Mouse (Mus musculus): Measurements from ENCODE around the gene Poln. TPM values are rescaled to one million over a fixed set of nuclear protein-coding genes. Genes with fewer than 3 reads are reported as not detected.

Poln gene
- total RNA-seq, 2 experiments from 2014 or later: 0.97 to 2.5 TPM

- peak; percentile 85 for ATAC-seq (replicated peaks; ENCODE audit: poor library complexity, severe bottlenecking)
Observed at GRCm38 (mm10) chr5:34187601-34188316, 18.5 kb upstream of the Poln start, which contains the start of gene Mxd4. TSS of gene Mxd4 (minus strand) at chr5:34187720.

GRCm38 (mm10) chr5:34186961-34187391 lies 17.7 kb upstream of the Poln start:
- ATAC-seq (replicated peaks; ENCODE audit: poor library complexity, severe bottlenecking): 0 out of 2 replicates have a peak, but pooled peaks have one; percentile 6

- no peak for ATAC-seq (replicated peaks; ENCODE audit: poor library complexity, severe bottlenecking)
Observed at GRCm38 (mm10) chr5:34186391-34186790, 17.1 kb upstream of the Poln start.

GRCm38 (mm10) chr5:34185791-34186190 lies 16.5 kb upstream of the Poln start:
- no peak for ATAC-seq (replicated peaks; ENCODE audit: poor library complexity, severe bottlenecking)

- no peak for ATAC-seq (replicated peaks; ENCODE audit: poor library complexity, severe bottlenecking)
Observed at GRCm38 (mm10) chr5:34185051-34185580, 15.9 kb upstream of the Poln start.

GRCm38 (mm10) chr5:34183976-34184375 lies 14.7 kb upstream of the Poln start:
- no peak for ATAC-seq (replicated peaks; ENCODE audit: poor library complexity, severe bottlenecking)

GRCm38 (mm10) chr5:34183156-34183880 lies 14.1 kb upstream of the Poln start:
- no peak for ATAC-seq (replicated peaks; ENCODE audit: poor library complexity, severe bottlenecking)

GRCm38 (mm10) chr5:34182486-34182885 lies 13.2 kb upstream of the Poln start:
- ATAC-seq (replicated peaks; ENCODE audit: poor library complexity, severe bottlenecking): no peak

GRCm38 (mm10) chr5:34177821-34178220 lies 8.6 kb upstream of the Poln start:
- ATAC-seq (replicated peaks; ENCODE audit: poor library complexity, severe bottlenecking): no peak

- ATAC-seq (replicated peaks; ENCODE audit: poor library complexity, severe bottlenecking): no peak
Observed at GRCm38 (mm10) chr5:34177091-34177490, 7.8 kb upstream of the Poln start.

- no peak for ATAC-seq (replicated peaks; ENCODE audit: poor library complexity, severe bottlenecking)
Observed at GRCm38 (mm10) chr5:34176691-34177090, 7.4 kb upstream of the Poln start.

GRCm38 (mm10) chr5:34175403-34175694 lies 6.1 kb upstream of the Poln start:
- no peak for ATAC-seq (replicated peaks; ENCODE audit: poor library complexity, severe bottlenecking)

GRCm38 (mm10) chr5:34174550-34175402 lies 5.5 kb upstream of the Poln start:
- no peak for ATAC-seq (replicated peaks; ENCODE audit: poor library complexity, severe bottlenecking)

GRCm38 (mm10) chr5:34174021-34174420 lies 4.8 kb upstream of the Poln start:
- no peak for ATAC-seq (replicated peaks; ENCODE audit: poor library complexity, severe bottlenecking)

GRCm38 (mm10) chr5:34170726-34171125 lies 1.5 kb upstream of the Poln start:
- no peak for ATAC-seq (replicated peaks; ENCODE audit: poor library complexity, severe bottlenecking)

- ATAC-seq (replicated peaks; ENCODE audit: poor library complexity, severe bottlenecking): no peak
Observed at GRCm38 (mm10) chr5:34169954-34170353, 706 bp upstream of the Poln start.

- ATAC-seq (replicated peaks; ENCODE audit: poor library complexity, severe bottlenecking): no peak
Observed at GRCm38 (mm10) chr5:34167857-34168256, 1.4 kb downstream of the Poln start.

- ATAC-seq (replicated peaks; ENCODE audit: poor library complexity, severe bottlenecking): no peak
Observed at GRCm38 (mm10) chr5:34165793-34166192, 3.5 kb downstream of the Poln start.

GRCm38 (mm10) chr5:34148476-34148875 lies 20.8 kb downstream of the Poln start:
- ATAC-seq (replicated peaks; ENCODE audit: poor library complexity, severe bottlenecking): no peak

GRCm38 (mm10) chr5:34147554-34147953 lies 21.7 kb downstream of the Poln start:
- ATAC-seq (replicated peaks; ENCODE audit: poor library complexity, severe bottlenecking): no peak

- no peak for ATAC-seq (replicated peaks; ENCODE audit: poor library complexity, severe bottlenecking)
Observed at GRCm38 (mm10) chr5:34139751-34140150, 29.5 kb downstream of the Poln start.

Data from granulocyte monocyte progenitor cell, adult 5-6 weeks (primary cell).